Mouse (Mus musculus) Muller cell, postnatal 12 days (primary cell): ENCODE results near the gene Ass1.

ENCODE experiments used
- DNase-seq: peaks from one replicate; pipeline ENCODE4 v3.0.0-alpha.2; 2015; ENCODE audit errors: inconsistent ontology term

Ass1 gene

DNA sequence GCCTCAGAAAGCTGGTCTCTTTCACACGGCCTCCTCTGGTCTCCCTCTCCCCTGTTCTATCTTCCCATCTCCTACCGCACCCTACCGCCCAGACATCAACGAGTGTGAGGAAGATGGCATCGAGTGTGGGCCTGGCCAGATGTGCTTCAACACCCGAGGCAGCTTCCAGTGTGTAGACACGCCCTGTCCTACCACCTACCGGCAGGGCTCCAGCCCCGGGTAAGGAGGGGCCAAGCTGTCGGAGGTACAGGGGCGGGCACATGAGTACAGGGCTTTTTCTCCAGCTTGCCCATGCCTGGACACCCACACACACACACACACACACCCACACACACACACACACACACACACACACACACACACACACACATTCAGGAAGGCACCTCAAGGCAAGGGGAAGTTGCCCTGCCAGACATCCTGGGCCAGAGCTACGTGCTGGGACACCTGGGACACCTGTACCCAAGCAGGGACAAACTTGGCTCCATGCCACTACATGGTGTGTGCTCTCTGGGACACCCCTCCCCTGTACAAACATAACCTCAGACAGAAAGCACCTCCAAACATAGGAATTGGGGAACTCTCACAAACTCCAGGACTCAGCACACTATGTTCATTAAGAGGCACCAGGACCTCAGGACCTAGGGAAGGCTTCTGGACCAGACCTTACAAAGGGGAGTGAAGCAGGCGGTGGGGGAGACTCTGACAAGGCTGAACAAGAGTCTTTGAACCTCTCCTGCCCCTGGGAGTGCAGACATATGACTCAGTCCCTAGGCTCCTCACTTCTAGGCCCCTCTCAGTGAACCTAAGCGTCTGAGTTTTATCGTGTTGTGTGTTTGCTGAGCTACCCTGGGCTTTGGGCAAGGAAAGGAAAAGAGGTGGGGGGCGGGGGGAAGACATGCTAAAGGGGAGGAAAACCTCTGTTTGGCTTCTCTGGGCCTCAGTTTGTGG is 10.7 kb upstream of the Ass1 start:
- no peak for DNase-seq

DNA sequence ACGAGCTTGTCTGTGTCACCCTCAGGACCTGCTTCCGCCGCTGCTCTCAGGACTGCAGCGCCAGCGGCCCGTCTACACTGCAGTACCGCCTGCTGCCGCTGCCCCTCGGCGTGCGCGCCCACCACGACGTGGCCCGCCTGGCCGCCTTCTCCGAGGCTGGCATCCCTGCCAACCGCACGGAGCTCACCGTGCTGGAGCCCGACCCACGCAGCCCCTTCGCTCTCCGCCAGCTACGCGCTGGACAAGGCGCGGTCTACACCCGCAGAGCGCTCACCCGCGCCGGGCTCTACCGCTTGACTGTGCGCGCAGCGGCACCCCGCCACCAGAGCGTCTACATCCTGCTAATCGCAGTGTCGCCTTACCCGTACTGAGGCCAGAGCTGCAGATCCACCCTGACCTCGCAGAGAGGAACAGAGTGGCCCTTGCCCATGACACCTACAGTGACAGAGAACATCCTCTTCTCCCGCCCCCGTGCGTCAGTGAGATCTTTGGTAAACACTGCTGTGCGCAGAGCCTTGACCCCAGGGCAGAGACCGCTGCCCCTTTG is 9.9 kb upstream of the Ass1 start:
- DNase-seq, result peak; percentile 53

DNA sequence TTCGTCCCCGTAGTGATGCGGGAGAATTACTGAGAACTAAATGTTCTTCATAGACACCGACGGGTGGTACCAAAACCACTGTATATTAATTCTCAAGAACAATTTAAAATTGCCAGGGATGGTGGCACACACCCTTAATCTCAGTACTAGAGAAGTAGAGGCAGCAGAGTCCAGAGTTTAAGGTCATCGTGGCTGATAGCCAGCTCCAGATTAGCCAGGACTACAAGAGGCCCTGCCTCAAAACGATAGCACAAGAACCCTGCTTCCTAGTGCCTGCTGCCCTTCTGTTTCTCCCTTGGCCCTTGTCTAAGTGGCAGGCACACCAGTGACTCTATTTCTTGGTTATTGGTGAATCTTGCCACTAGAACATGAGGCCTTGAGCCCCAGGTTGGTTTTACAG is 9.1 kb upstream of the Ass1 start:
- no peak for DNase-seq

DNA sequence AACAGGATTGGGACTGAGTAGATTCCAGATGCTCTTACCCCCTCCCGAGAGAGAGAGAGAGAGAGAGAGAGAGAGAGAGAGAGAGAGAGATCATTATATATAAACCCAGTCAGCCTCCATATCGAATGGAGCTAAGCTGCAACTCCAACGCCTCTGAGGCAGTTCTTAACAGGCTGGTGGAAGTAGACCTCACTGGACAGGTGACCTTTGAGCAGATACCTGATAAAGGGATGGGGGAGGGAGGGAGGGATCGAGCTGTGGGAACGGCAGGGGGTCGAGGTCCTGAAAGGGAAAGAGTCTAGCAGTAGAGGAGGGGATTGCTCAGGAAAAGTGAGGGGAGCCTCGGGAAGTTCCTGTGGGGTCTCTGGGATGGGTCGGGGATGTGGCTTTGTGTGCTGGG is 8.0 kb upstream of the Ass1 start:
- DNase-seq, result no peak

DNA sequence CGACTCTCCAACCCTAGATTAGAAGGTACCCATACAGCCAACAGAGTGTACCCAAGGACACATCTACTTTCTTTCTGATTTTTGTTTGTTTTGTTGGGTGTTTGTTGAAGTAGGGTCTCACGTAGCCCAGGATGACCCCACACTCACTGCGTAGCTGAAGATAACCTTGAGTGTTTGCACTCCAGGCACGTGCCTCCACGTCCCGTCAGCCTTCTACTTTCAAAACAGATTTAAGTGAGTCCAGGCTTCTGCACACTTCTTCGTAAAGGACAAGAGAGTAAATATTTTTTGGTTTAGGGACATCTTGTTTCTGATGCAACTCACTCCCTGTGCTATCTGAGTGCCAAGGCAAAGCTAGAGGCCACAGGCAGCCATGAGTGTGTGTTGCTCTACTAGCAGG is 6.8 kb upstream of the Ass1 start:
- no peak for DNase-seq

DNA sequence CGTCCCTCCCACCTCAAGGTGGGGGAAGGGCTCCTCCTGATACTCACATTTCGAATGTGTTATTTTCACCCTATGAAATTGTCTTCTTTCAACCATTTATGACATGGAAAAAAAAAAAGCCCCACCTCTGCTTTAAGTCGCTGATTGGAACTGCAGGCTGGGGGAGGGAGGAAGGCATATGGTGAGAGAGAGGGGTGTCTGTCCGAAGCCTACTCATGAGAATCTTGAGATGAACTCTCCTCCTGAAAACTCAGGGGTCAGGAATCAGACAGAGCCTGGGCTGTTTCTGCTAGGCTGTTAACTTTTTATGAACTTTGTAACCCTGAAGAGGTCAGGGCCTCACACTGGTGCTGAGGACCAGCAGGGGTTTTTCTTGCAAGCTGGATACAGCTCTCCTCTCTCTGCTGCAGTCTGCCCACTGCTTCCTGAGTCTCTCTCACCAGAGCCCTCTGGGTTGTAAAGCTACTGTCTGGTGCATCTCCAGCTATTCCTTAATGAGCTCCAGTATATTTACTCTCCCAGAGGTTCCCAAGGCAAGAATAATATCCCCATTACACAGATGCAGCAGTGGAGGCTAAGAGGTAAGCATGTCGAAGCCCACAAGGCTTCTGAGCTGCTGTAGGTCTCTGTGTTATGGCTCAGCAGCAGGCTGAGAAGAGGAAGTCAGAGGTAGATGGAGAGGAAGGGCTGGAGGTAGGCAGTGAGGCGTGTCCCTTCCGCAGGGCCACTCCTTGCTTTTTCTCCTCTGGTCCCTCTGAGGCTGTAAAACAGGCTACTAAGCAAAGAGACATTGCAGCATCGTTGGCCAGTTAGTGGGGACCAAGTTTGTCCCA is 6.1 kb upstream of the Ass1 start:
- no peak for DNase-seq

DNA sequence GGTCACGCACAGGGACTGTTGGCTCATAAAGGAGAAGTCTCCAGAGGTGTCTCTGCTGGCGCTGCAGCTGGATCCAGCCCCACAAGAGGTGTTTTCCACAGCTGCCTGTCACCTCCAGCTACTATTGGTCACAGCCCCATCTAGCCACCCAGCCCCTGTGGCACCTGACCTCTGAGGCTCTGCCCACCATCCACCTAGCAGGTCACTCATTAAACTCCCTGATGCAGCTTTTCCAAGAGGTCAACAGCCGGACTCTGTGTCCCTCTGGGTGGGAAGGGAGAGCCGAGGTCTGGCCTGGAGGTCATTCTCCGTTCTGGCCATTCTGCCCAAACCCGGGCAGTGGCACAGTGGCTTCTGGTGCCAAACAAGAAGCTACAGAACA is 5.5 kb upstream of the Ass1 start:
- DNase-seq, result no peak

DNA sequence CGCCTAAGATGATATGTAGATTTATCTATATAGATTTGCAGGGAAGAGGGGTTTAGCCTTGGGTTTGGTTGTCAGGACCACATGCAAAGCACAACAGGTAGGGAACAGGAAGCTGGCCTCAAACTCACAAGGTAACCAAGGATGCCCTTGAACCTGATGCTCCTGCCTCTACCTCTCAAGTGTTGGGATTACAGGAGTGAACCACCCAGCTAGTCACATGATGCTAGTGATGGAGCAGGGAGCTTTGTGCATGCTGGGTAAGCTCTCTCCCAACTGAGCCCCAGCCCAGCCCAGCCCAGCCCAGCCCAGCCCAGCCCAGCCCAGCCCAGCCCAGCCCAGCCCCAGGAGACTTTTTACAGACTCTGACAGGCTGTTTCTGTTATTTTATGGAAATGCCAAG is 2.5 kb upstream of the Ass1 start:
- no peak for DNase-seq

DNA sequence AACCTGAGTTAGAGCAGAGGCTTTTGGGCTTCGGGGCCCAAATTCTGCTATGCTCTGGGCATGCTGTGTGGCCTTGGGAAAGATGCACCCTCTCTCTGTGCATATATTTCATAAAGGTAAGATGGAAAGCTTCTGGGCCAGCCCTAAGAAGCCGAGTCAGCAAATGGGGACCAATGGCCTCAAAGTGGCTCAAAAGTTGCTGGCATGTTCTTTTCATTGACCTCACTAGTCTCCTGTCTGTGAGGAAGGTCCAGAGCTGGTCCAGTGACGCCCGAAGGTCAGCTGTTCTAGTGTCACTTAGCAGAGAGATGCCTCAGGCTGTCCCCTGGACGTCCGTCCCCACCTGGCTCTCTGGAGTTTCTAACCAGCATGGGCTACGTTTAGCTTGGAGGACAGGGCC is 1.1 kb upstream of the Ass1 start:
- no peak for DNase-seq

DNA sequence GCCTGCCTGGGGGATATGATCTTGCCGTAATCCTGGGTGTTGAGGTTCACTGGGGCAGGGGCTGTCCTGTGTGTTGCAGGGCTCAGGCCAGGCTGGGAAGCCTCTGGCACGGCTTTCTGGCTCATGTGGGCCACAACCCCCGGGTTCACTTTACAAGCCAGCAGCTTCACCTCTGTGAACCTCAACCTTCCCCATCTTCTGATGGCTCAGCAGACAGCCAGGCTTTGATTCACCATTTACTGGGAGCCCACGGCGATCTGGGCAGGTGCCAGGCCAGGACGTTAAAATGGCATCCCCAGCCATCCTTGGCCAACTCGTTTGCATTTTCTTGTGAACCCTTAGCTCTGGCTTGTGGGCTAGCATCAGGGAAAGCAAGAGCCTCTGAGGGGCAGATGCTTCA is 527 bp upstream of the Ass1 start:
- no peak for DNase-seq

DNA sequence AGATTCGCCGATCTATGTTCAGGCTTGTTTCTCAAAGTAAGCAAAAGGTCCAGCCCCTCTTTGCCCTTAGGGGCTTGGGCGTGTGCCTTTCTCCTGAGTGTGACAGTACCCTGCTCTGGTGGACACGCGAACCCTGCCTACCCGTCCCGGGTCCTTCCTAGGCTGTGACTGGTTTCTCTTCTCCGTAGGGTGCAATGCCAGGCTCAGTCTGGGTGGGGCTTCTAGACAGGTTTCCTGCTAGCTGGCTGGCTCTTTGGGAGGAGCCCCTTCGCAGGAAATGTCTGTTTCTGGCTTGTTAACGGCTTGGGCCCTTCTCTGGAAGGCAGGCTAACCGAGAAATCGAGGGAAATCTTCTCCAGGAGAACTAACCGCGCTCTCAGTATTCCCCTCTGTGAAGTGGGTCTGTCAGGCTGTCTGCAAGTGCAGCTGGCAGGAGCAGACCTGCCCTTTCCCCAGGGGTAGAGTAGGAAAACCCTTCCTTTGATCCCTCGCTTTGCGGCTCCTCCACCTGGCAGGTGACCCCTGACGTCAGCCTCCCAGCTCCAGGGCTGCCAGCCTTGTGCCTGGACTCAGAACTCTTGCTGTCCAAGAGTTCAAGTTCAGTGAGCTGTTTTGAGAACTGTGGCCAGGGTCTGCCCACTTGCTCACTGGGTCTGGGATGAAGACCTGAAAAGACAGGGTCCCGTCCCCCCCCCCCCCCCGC is 827 bp downstream of the Ass1 start:
- no peak for DNase-seq

DNA sequence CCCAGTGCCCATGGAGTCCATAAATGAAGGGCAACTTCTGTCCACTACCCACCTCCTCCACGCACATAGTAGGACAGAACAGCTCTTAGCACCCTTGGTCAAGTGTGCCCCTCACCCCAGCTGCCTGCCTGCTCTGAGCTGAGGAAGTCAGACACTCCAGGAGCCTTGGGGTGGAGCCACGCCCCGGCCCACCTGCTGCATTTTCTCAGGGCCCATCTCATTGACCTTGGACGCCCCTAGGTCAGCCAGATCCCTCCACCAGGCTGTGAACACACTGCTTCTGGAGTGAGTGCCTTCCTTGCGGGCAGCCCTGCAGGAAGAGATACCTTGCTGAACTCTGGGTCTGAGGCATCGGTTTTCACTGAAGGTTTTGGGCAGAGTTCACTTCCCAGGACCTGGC is 1.6 kb downstream of the Ass1 start:
- no peak for DNase-seq

DNA sequence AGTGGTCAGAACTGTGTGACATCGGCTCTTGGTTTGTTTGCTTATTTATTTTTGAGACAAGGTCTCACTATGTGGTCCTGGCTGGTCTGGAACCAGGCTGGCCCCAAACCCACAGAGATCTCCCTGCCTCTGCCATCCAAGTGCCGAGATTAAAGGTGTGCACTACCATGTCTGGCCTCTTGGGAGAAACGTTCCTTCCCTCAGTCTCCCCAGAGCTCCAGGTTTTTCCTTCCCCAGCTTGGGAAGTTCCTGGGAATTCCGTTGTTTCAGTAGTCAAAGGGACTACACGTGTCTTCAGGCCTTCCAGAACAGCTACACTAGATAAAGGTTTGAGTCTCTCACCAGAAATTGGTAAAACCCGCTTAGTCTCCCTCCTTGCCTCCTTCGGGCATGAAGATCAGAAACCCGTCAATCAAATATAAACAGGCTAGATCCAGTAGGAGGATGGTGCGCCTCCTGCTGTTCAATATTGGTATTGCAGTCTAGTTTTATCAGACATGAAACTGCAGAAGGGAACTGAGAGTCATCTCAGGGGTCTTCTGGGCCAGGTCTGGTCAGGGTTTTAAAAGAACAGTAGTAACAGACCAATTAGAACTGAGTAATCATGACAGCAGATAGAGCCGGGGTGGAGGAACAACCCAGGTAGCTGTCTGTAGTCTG is 2.5 kb downstream of the Ass1 start:
- no peak for DNase-seq

DNA sequence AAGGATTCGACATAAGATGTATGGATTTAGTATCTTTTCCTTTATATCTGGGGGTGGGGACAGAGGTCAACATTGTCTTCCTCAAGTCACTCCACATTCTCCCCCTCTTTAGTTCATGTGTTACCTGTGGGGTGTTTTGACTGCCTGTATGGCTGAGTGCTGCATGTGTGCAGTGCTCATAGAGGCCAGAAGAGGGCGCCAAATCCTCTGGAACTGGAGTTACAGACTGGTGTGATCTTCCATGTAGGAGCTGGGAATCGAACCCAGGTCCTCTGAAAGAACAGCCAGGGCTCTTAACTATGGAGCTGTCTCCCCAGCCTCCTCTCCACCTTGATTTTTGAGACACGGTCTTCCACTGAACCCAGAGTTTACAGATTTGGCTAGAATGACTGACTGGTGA is 3.9 kb downstream of the Ass1 start:
- DNase-seq, result no peak

DNA sequence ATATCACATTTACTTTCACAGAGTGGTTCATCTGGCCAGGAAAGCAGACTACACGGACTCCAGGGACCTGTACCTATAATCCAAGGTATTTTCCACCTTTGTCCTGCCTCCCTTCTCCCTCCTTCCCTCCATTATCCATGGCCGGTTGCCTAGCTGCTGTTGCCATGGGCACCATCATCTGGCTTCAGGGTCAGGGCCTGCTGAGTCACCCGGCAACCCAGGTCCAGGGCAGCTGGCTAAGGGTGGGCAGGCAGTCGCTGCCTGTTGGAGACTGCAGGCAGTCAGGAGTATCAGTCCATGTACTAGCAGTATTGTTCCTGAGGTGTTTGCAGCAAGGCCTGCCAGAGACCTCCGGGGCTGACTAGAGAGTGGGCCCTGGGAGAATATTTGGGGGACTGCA is 4.7 kb downstream of the Ass1 start:
- no peak for DNase-seq

DNA sequence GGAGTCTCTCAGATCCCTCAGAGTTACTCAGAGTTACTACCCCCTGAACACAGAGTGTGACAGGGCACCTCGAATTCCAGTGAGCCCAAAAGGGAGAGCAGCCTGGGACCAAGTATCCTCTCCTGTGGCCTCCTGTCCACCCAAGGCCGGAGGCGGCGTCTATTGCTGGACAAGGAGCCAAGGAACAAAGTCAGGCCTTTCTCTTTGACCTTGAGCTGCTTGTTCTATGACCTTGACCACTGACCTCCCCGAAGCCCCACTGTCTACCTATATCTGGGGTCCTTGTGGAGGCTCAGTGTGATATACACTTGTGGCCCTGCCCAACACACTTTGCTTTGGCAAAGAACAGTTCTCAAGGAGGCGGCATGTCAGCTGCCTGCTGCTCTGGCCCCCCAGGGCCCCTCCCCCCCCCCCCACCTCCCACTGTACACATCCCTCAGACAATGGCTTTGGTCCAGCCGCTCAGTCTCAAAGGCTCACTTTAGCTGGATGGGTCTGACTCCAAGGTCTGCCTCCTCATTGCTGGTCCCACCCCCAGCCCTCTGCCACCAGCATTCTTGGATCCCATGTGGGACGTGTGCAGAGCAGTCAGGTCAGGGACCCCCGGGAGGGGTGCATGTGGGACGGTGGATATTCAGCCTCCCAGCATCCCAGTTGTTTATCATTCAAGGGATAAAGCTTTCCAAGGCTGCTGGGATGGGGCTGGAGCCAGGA is 6.3 kb downstream of the Ass1 start:
- no peak for DNase-seq

DNA sequence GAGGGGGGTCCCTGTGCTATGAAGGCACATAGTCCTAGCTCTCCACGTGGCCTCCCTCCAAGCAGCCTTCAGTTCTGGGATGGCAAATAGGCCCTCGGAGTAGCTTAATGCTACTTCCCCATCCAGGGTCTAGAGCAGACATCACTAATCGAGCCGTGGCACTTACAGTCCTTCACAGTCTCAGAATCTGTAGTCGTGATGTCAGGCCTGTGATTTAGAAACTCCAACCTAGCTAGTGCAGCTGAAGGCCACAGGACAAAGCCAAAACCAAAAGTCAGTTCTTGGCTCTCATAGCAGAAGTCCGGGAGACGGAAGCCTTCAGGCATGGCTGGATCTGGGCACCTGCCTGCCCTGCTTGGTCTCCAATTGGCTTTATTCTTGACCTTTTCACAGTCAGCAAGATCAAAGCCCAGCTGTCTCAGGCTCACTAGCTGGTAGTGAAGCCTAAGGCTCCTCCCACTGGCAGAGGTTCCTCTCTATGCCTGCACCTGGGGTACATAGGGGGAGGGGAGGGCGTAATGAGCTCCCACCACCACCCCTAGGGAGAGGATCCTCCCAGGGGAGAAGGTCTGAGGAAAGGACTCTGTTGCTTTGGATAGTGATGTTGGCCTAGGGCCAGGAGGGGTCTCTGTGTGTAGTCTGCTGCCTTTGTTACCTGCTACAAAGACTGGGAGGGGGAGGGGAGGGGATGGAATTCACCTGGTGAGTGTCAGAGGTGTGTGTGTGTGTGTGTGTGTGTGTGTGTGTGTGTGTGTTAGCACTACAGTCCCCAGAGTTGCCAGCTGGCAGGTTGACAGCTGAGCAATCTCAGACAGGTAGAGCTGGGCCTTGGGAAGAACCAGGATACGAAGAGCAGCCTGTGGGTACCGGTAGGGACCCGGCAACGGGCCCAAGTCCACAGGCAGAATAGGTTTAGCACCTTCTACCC is 7.5 kb downstream of the Ass1 start:
- no peak for DNase-seq

DNA sequence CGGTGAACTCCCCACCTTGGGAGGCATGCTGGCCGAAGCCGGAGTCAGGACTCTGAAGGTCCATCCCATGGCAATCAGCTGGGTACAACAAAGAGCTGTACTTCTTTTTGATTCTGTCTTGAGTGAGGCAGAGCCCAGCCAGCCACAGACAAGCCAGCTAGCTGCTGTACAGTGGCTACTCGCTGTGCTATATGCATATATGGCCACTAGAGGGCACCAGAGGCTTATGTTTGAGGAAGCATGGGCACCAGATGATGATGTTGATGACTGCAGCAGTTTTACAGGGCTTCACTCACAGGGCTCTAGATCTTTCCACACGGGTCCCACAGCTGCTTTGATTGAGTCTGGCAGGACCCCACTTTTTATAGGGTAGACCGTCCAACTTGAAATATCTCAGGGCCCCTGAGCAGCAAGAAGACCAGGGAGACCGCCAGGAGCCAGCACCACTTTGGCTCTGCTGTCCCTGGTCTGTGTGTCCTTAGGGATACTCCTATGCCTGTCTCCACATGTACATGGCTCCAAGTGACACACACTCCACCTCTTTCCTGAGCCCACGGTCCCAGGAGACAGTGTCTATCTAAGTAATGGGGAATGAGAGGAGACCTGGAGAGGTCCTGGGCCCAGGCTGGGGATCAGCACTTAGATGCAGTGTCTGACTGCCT is 13.0 kb downstream of the Ass1 start:
- DNase-seq, result peak; percentile 72

DNA sequence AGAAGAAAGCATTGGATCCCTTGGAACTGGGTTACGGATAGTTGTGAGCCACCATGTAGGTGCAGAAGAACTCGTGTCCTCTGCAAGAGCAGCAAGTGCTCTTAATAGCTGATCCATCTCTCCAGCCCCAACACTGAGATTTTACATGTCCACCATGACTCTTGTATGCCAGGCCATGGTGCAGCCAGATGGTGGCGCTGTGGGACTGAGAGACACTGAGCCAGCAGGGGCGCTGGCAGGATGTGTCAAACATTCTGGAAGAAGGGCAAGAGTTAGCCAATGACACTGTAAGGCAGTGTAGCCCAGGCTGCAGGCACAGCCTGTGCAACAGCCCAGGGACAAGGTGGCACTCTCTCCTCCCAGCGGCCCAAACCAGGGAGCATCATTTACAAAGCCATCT is 14.2 kb downstream of the Ass1 start:
- DNase-seq, result no peak
